Mouse (Mus musculus) lung, embryonic 14.5 days (tissue): ENCODE measurements at regions not wholly inside any gene's neighbourhood (a gene's known extent, or its start where the extent isn't known, plus 50 kb on each side); places are given as distances from the start of the nearest gene placed in this dataset.

Experiments
- ATAC-seq: fragments of 200-750 bp; cut with Nextera tagmentation; 2 replicates; pipeline ENCODE4 v1.8.0; 2017; ENCODE audit warnings: mild to moderate bottlenecking, moderate TSS enrichment, moderate library complexity; ENCODE audit not compliant: insufficient read depth
- DNase-seq: peaks from one replicate; pipeline ENCODE4 v3.0.0-alpha.2; 2015
- H3K27ac ChIP-seq: fragments of 300-500 bp; sonication (generic); 2 replicates; pipeline ENCODE4 v1.5.1; 2014; ENCODE audit warnings: low read depth, mild to moderate bottlenecking, moderate library complexity
- H3K27me3 ChIP-seq: fragments of 300-500 bp; sonication (generic); 2 replicates; pipeline ENCODE4 v1.6.1; 2014; ENCODE audit warnings: low read length, control low read depth; ENCODE audit not compliant: insufficient read depth
- H3K36me3 ChIP-seq: fragments of 300-500 bp; sonication (generic); 2 replicates; pipeline ENCODE4 v1.6.1; 2014; ENCODE audit warnings: control low read depth; ENCODE audit not compliant: insufficient read depth
- H3K4me1 ChIP-seq: fragments of 300-500 bp; sonication (generic); 2 replicates; pipeline ENCODE4 v1.6.1; 2014; ENCODE audit warnings: antibody characterized with exemption, control low read depth; ENCODE audit not compliant: insufficient read depth
- H3K4me2 ChIP-seq: fragments of 300-500 bp; sonication (generic); 2 replicates; pipeline ENCODE4 v1.6.1; 2014; ENCODE audit warnings: mild to moderate bottlenecking
- H3K4me3 ChIP-seq: fragments of 300-500 bp; sonication (generic); 2 replicates; pipeline ENCODE4 v1.5.1; 2014; ENCODE audit warnings: low read depth, low read length
- H3K9ac ChIP-seq: fragments of 300-500 bp; sonication (generic); 2 replicates; pipeline ENCODE4 v1.6.1; 2014
- H3K9me3 ChIP-seq: fragments of 300-500 bp; sonication (generic); 2 replicates; pipeline ENCODE4 v1.6.1; 2016; ENCODE audit warnings: low read depth, low read length, control low read depth
- CTCF ChIP-seq: IDR thresholded peaks from 2 replicates; pipeline ENCODE4 v1.5.1; 2016; ENCODE audit warnings: antibody characterized with exemption, low read depth
- WGBS: fragments of 180-500 bp; shearing (Covaris S2); extraction: QIAGEN DNeasy Blood & Tissue Kit; methylation state at CpG from one replicate; pipeline ENCODE4 v1.1.7; 2014; 5-methylcytosine and 5-hydroxymethylcytosine counted together

DNA sequence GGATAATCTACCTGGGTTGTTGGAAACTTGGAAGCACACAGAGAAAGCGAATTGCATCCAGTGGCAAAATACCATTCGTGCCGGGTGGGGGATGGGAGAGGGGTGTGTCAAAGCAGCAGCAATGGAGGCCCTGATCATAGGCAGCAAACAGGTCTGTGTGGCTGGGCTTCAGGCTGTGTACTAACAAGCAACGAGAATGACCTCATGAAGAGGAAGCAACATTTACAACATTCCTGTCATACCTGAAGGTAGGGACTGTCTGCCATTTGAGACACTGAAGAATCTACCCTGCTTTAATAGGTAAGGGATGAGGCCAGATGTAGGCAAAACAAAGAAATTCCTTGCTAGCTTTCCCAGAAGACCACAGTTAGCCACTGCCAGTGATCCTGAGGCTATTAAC lies 62.0 kb upstream of the Arhgap21 start:
- no peak overlapping the region for H3K4me2 ChIP-seq
- no peak overlapping the region for H3K4me3 ChIP-seq
- DNase-seq (no peak), ATAC-seq (no peak)
- no peak overlapping the region for H3K9ac ChIP-seq
- H3K4me1 ChIP-seq = 0 out of 2 replicates have a peak, but pooled peaks cover 11% of the 10 kb centered on the region
- TF ChIP-seq CTCF = no peak
- 62% methylated on average over 4 of the region's 4 CpGs for WGBS
- H3K36me3 ChIP-seq = no peaks in the 10 kb centered on the region
- no peak overlapping the region for H3K27ac ChIP-seq
- H3K9me3 ChIP-seq = no peaks in the 10 kb centered on the region
- no peaks in the 10 kb centered on the region for H3K27me3 ChIP-seq

DNA sequence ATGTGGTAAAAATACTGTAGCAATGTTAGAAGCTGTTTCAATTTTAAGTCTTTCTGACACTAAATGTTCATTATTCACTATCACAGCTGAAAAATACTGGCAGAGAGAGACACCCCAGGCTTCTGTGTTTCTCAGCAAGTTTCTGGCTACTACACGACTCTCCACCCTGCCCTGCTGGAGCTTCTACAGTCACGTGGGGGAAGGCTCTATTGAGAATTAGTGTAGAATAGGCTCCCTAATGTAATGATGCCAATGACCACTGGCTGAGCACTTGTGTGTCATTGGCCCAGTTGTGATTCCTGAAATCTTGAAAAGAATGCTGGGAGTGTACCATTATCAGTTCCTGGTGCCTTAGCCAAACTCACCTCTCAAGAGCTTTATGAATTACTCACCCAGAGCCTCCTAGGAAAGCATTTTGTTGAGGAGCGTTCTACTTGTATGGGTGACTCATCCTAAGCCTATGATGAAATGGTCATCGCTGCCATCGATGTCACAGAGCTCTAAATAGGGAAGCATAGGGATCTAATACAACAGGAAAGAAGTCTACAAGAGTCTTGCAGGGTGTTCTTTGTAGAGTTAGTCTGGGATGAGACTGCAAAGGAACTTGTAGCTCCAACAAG lies 60.8 kb upstream of the Arhgap21 start:
- Histone ChIP-seq H3K27ac (no peak overlapping the region), H3K36me3 (no peaks in the 10 kb centered on the region), H3K9ac (no peak overlapping the region), H3K9me3 (no peaks in the 10 kb centered on the region), H3K4me2 (no peak overlapping the region), H3K4me3 (no peak overlapping the region), H3K4me1 (0 out of 2 replicates have a peak, but pooled peaks cover 6% of the 10 kb centered on the region), H3K27me3 (no peaks in the 10 kb centered on the region)
- no peak for ATAC-seq
- TF ChIP-seq CTCF = no peak
- DNase-seq = no peak
- WGBS = 78% methylated on average over 5 of the region's 5 CpGs

DNA sequence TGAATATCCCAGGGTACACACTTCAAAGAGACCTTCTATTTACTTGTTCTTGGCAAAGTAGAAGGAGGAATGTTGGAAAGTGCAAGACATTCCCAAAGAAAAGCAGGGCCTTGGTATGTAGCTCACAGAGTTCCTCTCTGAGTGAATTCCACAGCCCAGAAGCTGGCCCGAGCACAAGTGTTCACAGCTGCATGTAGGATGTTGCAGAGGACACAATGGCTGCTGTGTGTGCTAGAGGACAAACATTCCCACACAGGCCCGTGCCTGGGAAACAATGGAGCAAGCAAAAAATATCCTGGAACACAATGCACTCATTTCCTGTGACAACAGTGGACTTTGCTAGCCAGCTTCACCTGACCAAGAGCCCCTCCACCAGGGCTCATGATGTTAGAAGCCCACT lies 59.9 kb upstream of the Arhgap21 start:
- DNase-seq = peak; percentile 76
- no peak overlapping the region for H3K4me2 ChIP-seq
- H3K4me1 ChIP-seq = 0 out of 2 replicates have a peak, but pooled peaks cover 6% of the 10 kb centered on the region
- TF ChIP-seq CTCF = no peak
- WGBS = 12% methylated on average over 2 of the region's 2 CpGs
- H3K36me3 ChIP-seq = no peaks in the 10 kb centered on the region
- no peaks in the 10 kb centered on the region for H3K27me3 ChIP-seq
- H3K4me3 ChIP-seq = no peak overlapping the region
- peak; percentile 93 for ATAC-seq
- no peak overlapping the region for H3K9ac ChIP-seq
- peak overlapping the region; percentile 75 for H3K27ac ChIP-seq
- H3K9me3 ChIP-seq = no peaks in the 10 kb centered on the region

GRCm38 (mm10) chr2:21018535-21018934 lies 49.9 kb upstream of the Arhgap21 start:
- no peak overlapping the region for H3K4me2 ChIP-seq
- H3K27ac ChIP-seq = no peak overlapping the region
- no peaks in the 10 kb centered on the region for H3K9me3 ChIP-seq
- H3K36me3 ChIP-seq = no peaks in the 10 kb centered on the region
- 69% methylated on average over 1 of the region's 1 CpGs for WGBS
- no peaks in the 10 kb centered on the region for H3K4me1 ChIP-seq
- H3K4me3 ChIP-seq = no peak overlapping the region
- TF ChIP-seq CTCF = no peak
- ATAC-seq (no peak), DNase-seq (no peak)
- H3K27me3 ChIP-seq = no peaks in the 10 kb centered on the region
- H3K9ac ChIP-seq = no peak overlapping the region
